Mouse (Mus musculus): Measurements from ENCODE around the gene Nat8f2.
"Not testable (repeated sequence)": the region's sequence is repeated elsewhere in the genome, so short reads cannot be mapped to it uniquely, and the experiment has no call there.

The Nat8f2 gene

DNA sequence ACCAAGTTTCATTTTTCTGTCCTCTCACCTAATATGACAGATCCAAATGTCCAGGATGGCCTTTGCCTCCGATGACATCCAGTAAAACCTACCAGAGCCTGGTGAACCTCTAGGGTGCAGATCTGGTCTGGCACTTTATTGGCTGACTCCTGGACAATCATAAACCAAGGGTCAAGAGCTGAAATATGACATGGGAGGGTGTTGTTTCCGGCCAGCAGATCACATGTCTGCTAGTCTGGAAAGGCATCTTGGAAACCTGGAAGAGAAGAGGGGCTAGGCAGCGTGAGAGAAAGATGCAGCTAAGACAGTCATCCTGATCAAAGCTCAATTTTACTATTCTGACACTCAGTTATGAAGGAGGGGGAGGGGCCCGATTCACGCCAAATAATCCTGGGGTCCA, at the start of gene Nat8f2:
Nat8f2 (minus strand) TSS at position 153 of the 400 bp plus-strand sequence.
- DNase-seq (ENCODE audit: low read depth) = not testable (repeated sequence)

DNA sequence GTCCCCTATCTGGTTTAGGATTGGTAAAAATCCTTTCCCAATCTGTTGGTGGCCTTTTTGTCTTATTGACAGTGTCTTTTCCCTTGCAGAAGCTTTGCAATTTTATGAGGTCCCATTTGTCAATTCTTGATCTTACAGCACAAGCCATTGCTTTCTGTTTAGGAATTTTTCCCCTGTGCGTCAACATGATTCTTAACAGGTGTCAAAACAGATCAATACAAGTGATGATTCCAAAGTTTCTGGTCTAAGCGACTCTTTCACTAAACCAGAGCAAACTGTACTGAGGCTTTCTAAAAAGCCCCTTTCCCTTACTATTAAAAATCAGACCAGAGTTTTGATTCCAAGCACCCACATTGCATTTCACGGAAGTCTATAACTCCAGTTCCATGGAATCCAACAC, 49.4 kb upstream of the Nat8f2 start:
- not testable (repeated sequence) for DNase-seq (ENCODE audit: low read depth)

- DNase-seq (ENCODE audit: low read depth) = no peak
Measured at GRCm38 (mm10) chr6:85916596-85916995, 47.6 kb upstream of the Nat8f2 start.

- DNase-seq (ENCODE audit: low read depth) = peak; percentile 95
Measured at GRCm38 (mm10) chr6:85915539-85916513, 46.9 kb upstream of the Nat8f2 start, which contains the start of gene Nat8f1. TSS of gene Nat8f1 (minus strand) at chr6:85915687.

DNA sequence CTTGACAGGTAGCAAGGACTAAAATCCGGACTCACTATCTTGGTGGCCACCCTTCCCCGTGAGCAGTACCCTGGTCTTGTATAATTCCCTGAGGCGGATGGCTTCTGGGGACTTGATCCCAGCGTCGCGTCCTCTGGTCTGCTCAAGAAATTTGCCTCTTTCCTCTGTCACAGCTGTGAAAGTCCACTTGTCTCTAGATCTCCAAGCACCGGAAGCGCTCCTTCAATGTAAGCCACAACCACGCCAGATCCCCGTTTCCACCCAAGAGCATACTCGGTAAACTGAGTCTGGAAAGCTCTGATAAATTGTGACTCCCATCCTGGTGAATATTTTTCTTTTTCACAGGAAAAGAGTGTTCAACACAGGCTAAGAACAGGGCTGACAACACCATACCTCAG, 46.2 kb upstream of the Nat8f2 start:
- no peak for DNase-seq (ENCODE audit: low read depth)

DNA sequence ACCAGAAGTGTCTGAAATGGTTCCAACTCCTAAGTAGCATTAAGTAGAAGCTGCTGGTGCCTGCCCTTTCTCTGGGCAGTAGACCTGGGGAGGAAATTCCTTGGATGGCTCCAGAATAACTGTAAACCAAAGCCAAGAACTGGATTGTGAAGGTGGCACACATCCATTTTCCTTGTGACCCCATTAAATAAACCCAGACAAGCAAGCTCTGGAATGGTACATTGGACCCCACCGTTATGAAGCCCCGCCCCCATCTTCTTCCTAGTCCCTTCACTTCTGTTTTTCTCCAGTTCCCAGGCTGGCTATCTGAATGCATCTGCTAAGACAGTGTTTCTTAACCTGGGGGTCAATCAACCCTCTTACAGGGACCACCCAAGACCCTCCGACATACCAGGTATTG, 42.6 kb upstream of the Nat8f2 start, which contains the start of gene Tprkb:
Tprkb (plus strand) TSS at position 279 of the 400 bp plus-strand sequence.
- DNase-seq (ENCODE audit: low read depth) = no peak

DNA sequence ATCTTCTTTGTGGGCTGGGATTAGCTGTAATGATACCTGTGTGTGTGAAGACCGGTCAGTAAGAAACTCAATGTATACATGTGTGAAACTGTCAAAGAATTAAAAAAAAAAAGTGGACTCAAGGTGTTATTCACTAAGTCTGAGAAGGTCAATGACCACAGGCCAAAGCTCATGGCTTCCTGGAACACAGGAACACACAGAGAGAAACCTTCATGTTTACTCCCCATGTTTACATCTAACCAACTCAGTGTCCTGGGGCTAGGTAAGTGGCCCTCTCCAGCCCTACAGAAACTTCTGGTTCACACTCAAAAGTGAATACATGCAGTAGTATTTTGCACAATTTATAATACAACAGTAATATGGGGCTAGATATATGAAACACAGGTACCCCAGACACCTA, 40.7 kb upstream of the Nat8f2 start:
- no peak for DNase-seq (ENCODE audit: low read depth)

DNA sequence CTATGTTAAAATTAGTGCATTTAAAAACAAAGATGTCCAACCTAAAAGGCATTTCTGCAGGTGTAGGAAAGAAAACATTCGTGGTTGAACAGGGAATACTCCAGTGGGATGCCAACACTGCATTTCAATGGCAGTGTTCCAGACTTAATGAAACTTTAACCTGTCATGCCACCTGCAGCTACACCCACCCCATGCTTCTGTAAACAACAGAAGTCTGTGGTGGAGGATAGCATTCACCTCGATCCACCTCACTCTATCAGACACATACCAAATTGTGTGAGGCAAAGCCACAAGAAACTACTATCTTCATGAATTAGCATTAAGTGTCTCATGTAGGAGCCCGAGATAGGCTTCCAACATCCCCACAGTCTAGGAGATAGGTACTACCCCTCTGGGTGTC, 39.4 kb upstream of the Nat8f2 start:
- DNase-seq (ENCODE audit: low read depth) = no peak

- not testable (repeated sequence) for DNase-seq (ENCODE audit: low read depth)
Measured at GRCm38 (mm10) chr6:85906911-85907351, 38.0 kb upstream of the Nat8f2 start.

- DNase-seq (ENCODE audit: low read depth) = peak; percentile 79
Measured at GRCm38 (mm10) chr6:85904642-85905061, 35.7 kb upstream of the Nat8f2 start, which contains the start of gene Nat8f4. TSS of gene Nat8f4 (minus strand) at chr6:85904884.

DNA sequence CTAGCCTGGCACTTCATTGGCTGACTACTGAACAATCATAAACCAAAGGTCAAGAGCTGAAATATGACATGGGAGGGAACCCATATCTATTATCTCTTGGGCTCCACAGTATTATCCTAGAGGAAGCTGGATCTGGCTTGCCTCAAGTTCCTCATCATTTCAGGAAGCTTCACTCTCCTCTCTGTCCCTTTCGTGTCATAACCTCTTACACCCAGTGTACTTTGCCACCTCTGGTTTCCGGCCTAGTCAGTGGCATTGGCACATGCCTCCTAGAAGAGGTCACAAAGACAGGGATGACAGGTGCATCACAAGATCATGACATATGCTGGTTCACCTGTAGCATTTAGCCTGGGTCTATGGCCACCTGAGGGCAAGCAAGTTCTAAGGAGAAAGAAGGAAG, 33.3 kb upstream of the Nat8f2 start:
- no peak for DNase-seq (ENCODE audit: low read depth)

DNA sequence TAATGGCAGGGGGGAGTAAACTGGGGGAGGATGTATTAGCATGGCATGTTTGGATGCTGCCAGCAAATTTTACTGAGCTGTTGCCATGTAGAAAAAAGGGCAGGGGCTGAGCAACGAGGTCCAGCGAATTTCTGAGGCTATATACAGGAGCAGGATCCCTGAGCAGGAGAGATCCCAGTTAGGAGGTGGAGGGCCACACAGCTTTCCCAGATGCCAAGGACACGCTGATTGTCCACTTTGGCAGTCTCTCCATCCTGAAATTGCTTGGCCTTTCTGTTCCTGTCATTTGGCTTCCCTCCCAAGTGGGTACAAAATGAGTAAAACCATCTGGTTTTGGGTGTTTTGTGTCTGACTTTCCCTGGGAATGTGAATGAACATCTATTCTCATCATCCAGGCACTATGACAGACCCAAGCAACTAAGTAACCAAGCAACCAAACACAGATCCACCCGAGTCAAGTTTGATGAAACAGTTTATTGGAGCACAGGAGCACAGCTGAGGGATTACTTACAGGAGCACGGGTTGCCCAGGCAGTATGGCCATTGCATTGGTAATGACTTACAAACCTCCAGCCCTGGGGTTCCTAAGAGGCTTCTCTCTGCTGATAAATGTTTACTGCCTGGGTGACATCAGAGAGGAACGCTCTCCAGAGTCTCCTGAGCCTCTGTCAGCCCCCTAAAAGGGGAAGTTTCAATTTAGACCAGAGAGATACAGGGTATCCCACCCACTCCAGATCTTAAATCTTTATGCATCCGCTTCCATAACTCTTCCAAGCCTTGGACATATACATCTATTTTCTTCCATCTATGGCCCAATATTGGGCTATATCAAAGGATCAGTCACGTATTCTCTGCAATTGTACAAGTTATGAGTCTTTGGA, 29.9 kb upstream of the Nat8f2 start:
- DNase-seq (ENCODE audit: low read depth) = not testable (repeated sequence)

DNA sequence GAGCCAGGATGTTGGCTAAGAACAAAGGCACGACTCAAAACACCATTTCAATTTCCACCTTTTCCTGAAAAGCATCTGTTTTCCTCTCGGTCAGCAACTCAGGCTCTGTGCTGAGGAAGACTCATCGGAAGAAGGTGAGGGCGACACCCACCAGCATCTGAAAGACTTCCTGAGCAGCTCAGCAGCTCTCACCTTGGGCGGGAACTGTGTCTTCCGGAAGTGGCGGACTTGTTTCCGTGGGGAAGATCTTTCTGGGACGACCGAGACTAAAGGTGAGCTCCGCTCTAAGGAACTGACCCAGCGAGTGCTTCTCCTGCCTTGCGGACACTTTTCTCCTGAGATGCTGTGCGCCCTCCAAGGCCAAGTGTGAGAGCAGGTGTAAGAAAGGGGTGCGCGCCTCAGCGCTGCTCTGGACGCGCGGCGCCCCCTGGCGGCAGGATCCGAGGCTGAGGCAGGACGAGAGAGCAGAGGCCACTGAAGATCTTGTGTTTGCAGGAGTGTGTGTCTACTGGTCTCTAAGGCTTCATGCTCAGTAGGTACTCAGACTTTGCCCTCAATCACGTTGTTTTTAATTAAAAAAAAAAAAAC, 26.2 kb upstream of the Nat8f2 start:
- peak; percentile 22 for DNase-seq (ENCODE audit: low read depth)

GRCm38 (mm10) chr6:85888961-85889360, 20.0 kb upstream of the Nat8f2 start:
- no peak for DNase-seq (ENCODE audit: low read depth)

GRCm38 (mm10) chr6:85884311-85884710, 15.4 kb upstream of the Nat8f2 start:
- no peak for DNase-seq (ENCODE audit: low read depth)

- DNase-seq (ENCODE audit: low read depth) = not testable (repeated sequence)
Measured at GRCm38 (mm10) chr6:85883246-85883645, 14.3 kb upstream of the Nat8f2 start.

DNA sequence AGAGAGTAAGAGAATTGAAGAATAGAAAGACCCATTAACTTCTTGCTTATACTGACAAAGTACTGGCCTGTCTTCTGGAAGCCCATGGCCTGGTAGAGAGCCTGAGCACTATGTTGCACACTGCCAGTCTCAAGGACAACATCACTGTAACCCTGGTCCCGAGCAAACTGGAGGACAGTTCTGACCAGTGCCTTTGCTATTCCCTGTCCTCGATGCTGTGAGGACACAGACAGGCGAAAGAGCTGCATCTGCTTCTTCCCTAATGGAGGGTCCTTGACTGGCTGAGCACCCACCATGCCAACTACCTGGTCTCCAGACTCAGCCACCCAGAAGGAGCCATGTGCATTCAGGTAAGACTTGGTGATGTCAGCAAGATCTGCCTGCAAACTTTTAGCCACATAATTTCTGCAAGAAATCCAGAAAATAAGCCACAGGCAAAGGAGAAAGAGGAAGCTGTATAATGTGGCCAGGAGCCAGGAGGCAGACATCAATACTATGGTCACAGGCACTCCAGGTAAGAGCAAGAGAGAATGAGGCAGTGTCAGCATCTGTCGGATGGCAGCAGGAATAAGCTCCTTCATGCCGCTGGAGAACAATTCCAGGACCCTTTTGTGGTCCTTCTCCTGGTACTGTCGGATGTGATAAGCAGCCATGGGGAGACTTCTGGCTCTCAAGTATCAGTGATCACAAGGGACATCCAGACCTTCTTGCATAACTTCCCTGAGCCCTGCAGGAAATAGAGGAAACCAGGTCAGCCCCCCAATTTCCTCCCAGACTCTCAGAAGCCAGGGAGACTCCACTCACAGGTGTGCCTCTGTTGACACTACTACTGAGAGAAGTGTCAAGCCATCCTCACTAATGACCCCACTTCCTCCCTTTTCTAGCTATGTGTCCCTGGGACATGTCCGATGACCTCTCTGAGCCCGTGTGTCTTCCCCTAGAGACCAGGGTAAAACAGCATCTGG, 950 bp downstream of the Nat8f2 start:
- no peak for DNase-seq (ENCODE audit: low read depth)

- DNase-seq (ENCODE audit: low read depth) = not testable (repeated sequence)
Measured at GRCm38 (mm10) chr6:85866995-85867394, 2.0 kb downstream of the Nat8f2 start.

GRCm38 (mm10) chr6:85866166-85866565, 2.8 kb downstream of the Nat8f2 start:
- not testable (repeated sequence) for DNase-seq (ENCODE audit: low read depth)

GRCm38 (mm10) chr6:85864900-85865639, 3.9 kb downstream of the Nat8f2 start:
- not testable (repeated sequence) for DNase-seq (ENCODE audit: low read depth)

Measured in induced T-regulatory cell, adult 2 months (primary cell).